Mouse (Mus musculus): Measurements from ENCODE around the gene Angel2. TPM values are rescaled to one million over a fixed set of nuclear protein-coding genes. Genes with fewer than 3 reads are reported as not detected.
"Not testable (repeated sequence)": the region's sequence is repeated elsewhere in the genome, so short reads cannot be mapped to it uniquely, and the experiment has no call there.

Gene Angel2
- polyA plus RNA-seq (2015; fragmentation: Nextera tagmentation; extraction: Ambion mirVana) = 16.4 and 17.0 TPM in 2 replicates

DNA sequence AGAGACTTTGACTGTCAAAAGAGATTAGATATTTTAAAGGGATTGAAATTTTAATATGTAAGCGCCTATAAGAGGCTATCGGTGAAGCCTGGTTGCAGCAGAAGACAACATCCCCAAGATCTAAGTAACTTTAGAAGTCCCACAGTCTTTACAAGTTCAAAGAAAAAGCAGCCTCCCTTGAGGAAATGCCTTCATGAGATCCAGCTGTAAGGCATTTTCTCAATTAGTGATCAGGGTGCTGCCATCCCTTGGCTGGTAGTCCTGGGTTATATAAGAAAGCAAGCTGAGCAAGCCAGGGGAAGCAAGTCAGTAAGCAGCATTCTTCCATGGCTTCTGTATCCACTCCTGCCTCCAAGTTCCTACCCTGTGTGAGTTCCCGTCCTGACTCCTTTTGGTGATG is at the start of gene Angel2:
Gene Angel2, plus strand, starts transcription at position 301 of the 400 bp plus-strand sequence.
- not testable (repeated sequence) for H3K4me3 ChIP-seq (replicated peaks); H3K36me3 ChIP-seq; DNase-seq; H3K4me2 ChIP-seq; H3K27ac ChIP-seq; H3K9ac ChIP-seq; H3K9me3 ChIP-seq (replicated peaks); ATAC-seq (ENCODE audit: low read depth)
- peaks cover 18% of the 10 kb centered on the region for H3K4me1 ChIP-seq (replicated peaks)
- H3K27me3 ChIP-seq = peaks cover 12% of the 10 kb centered on the region; the same call in 1 of the 2 replicates
- WGBS (ENCODE audit: insufficient replicate concordance) = 64% methylated on average over 3 of the region's 3 CpGs

DNA sequence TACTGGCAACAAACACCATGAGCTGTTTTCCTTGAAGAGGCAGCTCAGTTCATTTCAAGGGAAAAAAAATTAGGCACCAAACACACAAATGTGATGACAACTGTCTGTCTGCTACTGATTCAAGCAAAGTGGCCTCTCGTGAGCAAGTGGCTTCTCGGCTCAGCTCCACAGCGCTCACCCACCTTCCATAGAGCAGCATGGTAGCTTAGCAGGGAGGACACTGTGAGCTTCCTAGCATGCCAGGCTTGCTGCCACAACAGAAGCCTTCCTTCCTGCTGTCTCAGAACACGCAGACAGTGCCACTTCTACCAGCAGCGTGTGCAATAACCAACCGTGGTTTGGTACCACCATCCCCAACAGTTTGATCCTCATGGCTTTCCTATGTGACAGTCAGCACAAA is 49.2 kb upstream of the Angel2 start:
- Histone ChIP-seq H3K4me1 (replicated peaks) (peaks cover 15% of the 10 kb centered on the region), H3K9me3 (replicated peaks) (no peaks in the 10 kb centered on the region), H3K4me3 (replicated peaks) (no peak overlapping the region), H3K9ac (no peak overlapping the region), H3K36me3 (no peaks in the 10 kb centered on the region; the same call in 1 of the 2 replicates), H3K27me3 (no peaks in the 10 kb centered on the region), H3K4me2 (no peak overlapping the region), H3K27ac (no peak overlapping the region)
- ATAC-seq (ENCODE audit: low read depth) (no peak), DNase-seq (no peak)
- WGBS (ENCODE audit: insufficient replicate concordance) = 71% methylated on average over 6 of the region's 6 CpGs

GRCm38 (mm10) chr1:190880638-190881037 is 44.3 kb upstream of the Angel2 start:
- Histone ChIP-seq H3K4me1 (replicated peaks) (peaks cover 4% of the 10 kb centered on the region), H3K9ac (no peak overlapping the region), H3K4me2 (no peak overlapping the region), H3K27ac (peak overlapping the region; percentile 54; the same call in 1 of the 2 replicates), H3K4me3 (replicated peaks) (no peak overlapping the region), H3K9me3 (replicated peaks) (no peaks in the 10 kb centered on the region), H3K36me3 (peaks cover 4% of the 10 kb centered on the region; the same call in 1 of the 2 replicates), H3K27me3 (no peaks in the 10 kb centered on the region)
- WGBS (ENCODE audit: insufficient replicate concordance) = 62% methylated on average over 6 of the region's 6 CpGs
- ATAC-seq (ENCODE audit: low read depth) = peak; percentile 81
- no peak for DNase-seq

GRCm38 (mm10) chr1:190881422-190881821 is 43.5 kb upstream of the Angel2 start:
- 2% methylated on average over 2 of the region's 2 CpGs for WGBS (ENCODE audit: insufficient replicate concordance)
- no peak overlapping the region for H3K4me3 ChIP-seq (replicated peaks)
- H3K4me2 ChIP-seq = no peak overlapping the region
- ATAC-seq (ENCODE audit: low read depth) (no peak), DNase-seq (no peak)
- H3K27ac ChIP-seq = no peak overlapping the region
- H3K9me3 ChIP-seq (replicated peaks) = no peaks in the 10 kb centered on the region
- H3K36me3 ChIP-seq = peaks cover 4% of the 10 kb centered on the region; the same call in 1 of the 2 replicates
- peaks cover 4% of the 10 kb centered on the region for H3K4me1 ChIP-seq (replicated peaks)
- no peaks in the 10 kb centered on the region for H3K27me3 ChIP-seq
- no peak overlapping the region for H3K9ac ChIP-seq

- WGBS (ENCODE audit: insufficient replicate concordance) = 79% methylated on average over 4 of the region's 4 CpGs
- Histone ChIP-seq H3K4me2 (no peak overlapping the region), H3K27me3 (no peaks in the 10 kb centered on the region), H3K4me3 (replicated peaks) (no peak overlapping the region), H3K36me3 (peaks cover 9% of the 10 kb centered on the region), H3K9ac (no peak overlapping the region), H3K4me1 (replicated peaks) (no peaks in the 10 kb centered on the region), H3K27ac (no peak overlapping the region), H3K9me3 (replicated peaks) (no peaks in the 10 kb centered on the region)
- no peak for ATAC-seq (ENCODE audit: low read depth)
- no peak for DNase-seq
Measured at GRCm38 (mm10) chr1:190886014-190886413, 38.9 kb upstream of the Angel2 start.

DNA sequence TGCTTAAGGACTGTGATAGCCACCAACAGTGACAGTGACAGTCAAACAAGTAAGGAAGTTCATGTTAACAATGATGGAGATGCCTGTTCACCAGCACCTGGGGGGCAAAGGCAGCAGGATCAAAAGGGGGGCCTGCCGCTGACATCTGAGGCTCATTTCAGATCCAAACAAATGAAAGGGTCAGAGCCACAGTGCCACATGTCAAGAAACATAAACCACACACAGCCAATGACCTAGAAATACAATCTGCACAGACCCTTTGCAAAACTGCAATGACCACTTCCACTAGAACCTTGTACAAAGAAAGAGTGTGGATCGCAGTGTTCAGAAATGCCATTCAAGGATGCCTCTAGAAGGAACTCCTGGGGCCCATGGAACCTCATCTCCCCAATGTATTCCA is 36.9 kb upstream of the Angel2 start:
- ATAC-seq (ENCODE audit: low read depth) (no peak), DNase-seq (no peak)
- Histone ChIP-seq H3K27me3 (no peaks in the 10 kb centered on the region), H3K4me2 (no peak overlapping the region), H3K27ac (no peak overlapping the region), H3K4me1 (replicated peaks) (peaks cover 2% of the 10 kb centered on the region; the same call in 1 of the 2 replicates), H3K9me3 (replicated peaks) (no peaks in the 10 kb centered on the region), H3K4me3 (replicated peaks) (no peak overlapping the region), H3K36me3 (peaks cover 17% of the 10 kb centered on the region), H3K9ac (no peak overlapping the region)
- 91% methylated on average over 2 of the region's 2 CpGs for WGBS (ENCODE audit: insufficient replicate concordance)

GRCm38 (mm10) chr1:190888646-190889045 is 36.3 kb upstream of the Angel2 start:
- no peak for DNase-seq
- H3K9ac ChIP-seq = no peak overlapping the region
- ATAC-seq (ENCODE audit: low read depth) = no peak
- H3K4me2 ChIP-seq = no peak overlapping the region
- H3K27me3 ChIP-seq = no peaks in the 10 kb centered on the region
- H3K4me3 ChIP-seq (replicated peaks) = no peak overlapping the region
- no peak overlapping the region for H3K27ac ChIP-seq
- H3K4me1 ChIP-seq (replicated peaks) = peaks cover 7% of the 10 kb centered on the region
- peaks cover 17% of the 10 kb centered on the region for H3K36me3 ChIP-seq
- WGBS (ENCODE audit: insufficient replicate concordance) = 83% methylated on average over 16 of the region's 16 CpGs
- no peaks in the 10 kb centered on the region for H3K9me3 ChIP-seq (replicated peaks)

DNA sequence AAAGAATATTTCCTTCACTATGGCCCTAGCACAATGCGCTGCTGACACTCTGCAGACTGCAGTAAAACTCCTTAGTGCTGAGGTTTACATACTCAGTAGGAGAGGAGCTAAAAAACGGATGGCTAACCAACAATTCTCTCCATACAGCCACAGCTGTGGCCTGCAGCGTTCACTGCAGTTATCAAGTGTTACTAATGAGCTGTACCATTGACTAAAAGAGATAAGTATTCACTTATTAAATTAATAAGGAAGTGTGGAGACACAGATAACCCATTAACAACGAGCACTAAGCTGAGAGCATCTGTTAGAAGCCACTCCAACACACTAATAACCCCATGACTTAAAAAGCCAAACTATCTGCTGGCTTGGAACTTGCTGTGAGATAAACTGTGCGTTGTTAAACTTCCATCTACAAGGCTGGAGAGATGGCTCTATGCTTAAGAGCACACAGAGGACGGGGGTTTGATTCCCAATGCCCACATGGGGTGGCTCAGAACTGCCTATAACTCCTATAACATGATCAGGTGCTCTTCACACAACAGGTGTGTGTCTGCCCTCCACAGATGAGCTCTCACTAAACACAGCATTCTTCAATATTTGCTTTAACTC is 31.2 kb upstream of the Angel2 start:
- H3K27ac ChIP-seq = no peak overlapping the region
- no peak overlapping the region for H3K9ac ChIP-seq
- no peak for DNase-seq
- H3K4me1 ChIP-seq (replicated peaks) = peaks cover 23% of the 10 kb centered on the region
- peaks cover 11% of the 10 kb centered on the region; the same call in 1 of the 2 replicates for H3K36me3 ChIP-seq
- H3K4me2 ChIP-seq = no peak overlapping the region
- 26% methylated on average over 6 of the region's 6 CpGs for whole genome bisulfite sequencing (ENCODE audit: insufficient replicate concordance)
- no peak overlapping the region for H3K4me3 ChIP-seq (replicated peaks)
- H3K9me3 ChIP-seq (replicated peaks) = no peaks in the 10 kb centered on the region
- peak; percentile 80 for ATAC-seq (ENCODE audit: low read depth)
- H3K27me3 ChIP-seq = no peaks in the 10 kb centered on the region

DNA sequence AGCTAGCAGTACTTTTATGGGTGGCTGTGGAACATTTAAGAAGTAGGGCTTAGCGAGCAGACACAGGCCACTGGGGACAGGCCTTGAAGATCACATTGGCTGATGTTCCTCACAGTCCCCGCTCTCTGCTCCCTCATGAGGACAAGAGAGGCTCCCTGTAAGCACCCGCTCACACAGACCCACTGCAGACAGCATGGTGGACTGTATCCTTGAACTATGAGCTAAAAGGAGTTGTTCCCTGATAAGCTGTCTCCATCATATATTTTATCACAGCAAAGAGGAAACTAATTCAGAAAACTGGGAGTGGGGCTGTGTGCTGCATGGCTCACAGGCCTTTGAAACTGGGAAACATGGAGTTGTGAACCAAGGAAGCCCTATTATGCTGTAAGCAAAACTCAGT is 26.7 kb upstream of the Angel2 start:
- Histone ChIP-seq H3K4me1 (replicated peaks) (peaks cover 20% of the 10 kb centered on the region), H3K4me2 (no peak overlapping the region), H3K27ac (no peak overlapping the region), H3K9ac (no peak overlapping the region), H3K4me3 (replicated peaks) (no peak overlapping the region), H3K36me3 (peaks cover 9% of the 10 kb centered on the region; the same call in 1 of the 2 replicates), H3K9me3 (replicated peaks) (no peaks in the 10 kb centered on the region), H3K27me3 (no peaks in the 10 kb centered on the region)
- DNase-seq = no peak
- WGBS (ENCODE audit: insufficient replicate concordance) = 76% methylated on average over 3 of the region's 3 CpGs
- no peak for ATAC-seq (ENCODE audit: low read depth)

GRCm38 (mm10) chr1:190898899-190899575 is 25.9 kb upstream of the Angel2 start:
- peaks cover 15% of the 10 kb centered on the region; the same call in 1 of the 2 replicates for H3K36me3 ChIP-seq
- H3K4me1 ChIP-seq (replicated peaks) = peaks cover 12% of the 10 kb centered on the region
- 74% methylated on average over 9 of the region's 9 CpGs for WGBS (ENCODE audit: insufficient replicate concordance)
- ATAC-seq (ENCODE audit: low read depth) (no peak), DNase-seq (no peak)
- H3K9me3 ChIP-seq (replicated peaks) = no peaks in the 10 kb centered on the region
- H3K9ac ChIP-seq = no peak overlapping the region
- no peak overlapping the region for H3K4me2 ChIP-seq
- no peak overlapping the region for H3K27ac ChIP-seq
- H3K27me3 ChIP-seq = no peaks in the 10 kb centered on the region
- H3K4me3 ChIP-seq (replicated peaks) = no peak overlapping the region

GRCm38 (mm10) chr1:190901082-190901481 is 23.8 kb upstream of the Angel2 start:
- Histone ChIP-seq H3K4me1 (replicated peaks) (peaks cover 1% of the 10 kb centered on the region; the same call in 1 of the 2 replicates), H3K27me3 (no peaks in the 10 kb centered on the region), H3K9me3 (replicated peaks) (no peaks in the 10 kb centered on the region), H3K36me3 (peaks cover 19% of the 10 kb centered on the region), H3K4me2 (no peak overlapping the region), H3K9ac (no peak overlapping the region), H3K4me3 (replicated peaks) (no peak overlapping the region), H3K27ac (no peak overlapping the region)
- ATAC-seq (ENCODE audit: low read depth) (no peak), DNase-seq (no peak)
- 67% methylated on average over 2 of the region's 2 CpGs for WGBS (ENCODE audit: insufficient replicate concordance)
